Mouse (Mus musculus) hindbrain, embryonic 12.5 days (tissue): Measurements from ENCODE around the gene Spam1. TPM values are rescaled to one million over a fixed set of nuclear protein-coding genes. Genes with fewer than 3 reads are reported as not detected.

Experiments
- ATAC-seq: fragments of 200-750 bp; cut with Nextera tagmentation; 2 replicates; pipeline ENCODE4 v1.8.0; 2017; ENCODE audit warnings: moderate TSS enrichment; ENCODE audit not compliant: low FRiP score
- H3K27ac ChIP-seq: fragments of 300-500 bp; sonication (generic); 2 replicates; pipeline ENCODE4 v1.5.1; 2016; ENCODE audit warnings: mild to moderate bottlenecking
- H3K27me3 ChIP-seq: fragments of 300-500 bp; sonication (generic); 2 replicates; pipeline ENCODE4 v1.6.1; 2016; ENCODE audit warnings: mild to moderate bottlenecking
- H3K36me3 ChIP-seq: fragments of 300-500 bp; sonication (generic); 2 replicates; pipeline ENCODE4 v1.6.1; 2016; ENCODE audit warnings: mild to moderate bottlenecking
- H3K4me1 ChIP-seq: fragments of 300-500 bp; sonication (generic); 2 replicates; pipeline ENCODE4 v1.6.1; 2016
- H3K4me2 ChIP-seq: fragments of 300-500 bp; sonication (generic); replicated peaks from 2 replicates; pipeline ENCODE4 v1.6.1; 2016; ENCODE audit warnings: mild to moderate bottlenecking
- H3K4me3 ChIP-seq: fragments of 300-500 bp; sonication (generic); 2 replicates; pipeline ENCODE4 v1.5.1; 2016; ENCODE audit warnings: mild to moderate bottlenecking
- H3K9ac ChIP-seq: fragments of 300-500 bp; sonication (generic); 2 replicates; pipeline ENCODE4 v1.6.1; 2016; ENCODE audit warnings: mild to moderate bottlenecking, moderate library complexity
- H3K9me3 ChIP-seq: fragments of 300-500 bp; sonication (generic); replicated peaks from 2 replicates; pipeline ENCODE4 v1.6.1; 2016; ENCODE audit warnings: mild to moderate bottlenecking
- WGBS: fragments of 180-500 bp; shearing (Covaris S2); methylation state at CpG from one replicate; pipeline ENCODE4 v1.1.7; 2016; 5-methylcytosine and 5-hydroxymethylcytosine counted together
- polyA plus RNA-seq: library from polyadenylated mRNA; unstranded; fragments of >200 nt; fragmentation: Nextera tagmentation; extraction: Ambion mirVana; gene quantifications from 2 replicates; pipeline ENCODE4 v1.2.1, GENCODE M21; 2016

The Spam1 gene
- not detected in 2 replicates for polyA plus RNA-seq

GRCm38 (mm10) chr6:24790888-24791287, at the start of gene Spam1:
TSS of gene Spam1 (plus strand) at chr6:24791188.
- Histone ChIP-seq H3K4me2 (no peak within 1 kb of the TSS), H3K27me3 (no peaks in the 10 kb centered on the region), H3K4me1 (no peaks in the 10 kb centered on the region), H3K4me3 (no peak within 1 kb of the TSS), H3K9ac (no peak within 1 kb of the TSS), H3K9me3 (no peaks in the 10 kb centered on the region), H3K36me3 (no peaks in the 10 kb centered on the region), H3K27ac (no peak within 1 kb of the TSS)
- ATAC-seq: no peak

- ATAC-seq: no peak
Observed at GRCm38 (mm10) chr6:24748029-24748428, 43.0 kb upstream of the Spam1 start, which contains the start of gene Hyal4. TSS of gene Hyal4 (plus strand) at chr6:24748329.

GRCm38 (mm10) chr6:24759281-24759680, 31.7 kb upstream of the Spam1 start:
- Histone ChIP-seq H3K27me3 (no peaks in the 10 kb centered on the region), H3K4me1 (no peaks in the 10 kb centered on the region), H3K4me3 (no peak overlapping the region), H3K9ac (no peak overlapping the region), H3K4me2 (no peak overlapping the region), H3K9me3 (no peaks in the 10 kb centered on the region), H3K27ac (no peak overlapping the region), H3K36me3 (no peaks in the 10 kb centered on the region)
- 92% methylated on average over 3 of the region's 3 CpGs for WGBS
- no peak for ATAC-seq

More at GRCm38 (mm10) chr6:24748029-24748428, 43.0 kb upstream of the Spam1 start, which contains the start of gene Hyal4:
- Histone ChIP-seq H3K27me3 (no peaks in the 10 kb centered on the region), H3K4me1 (no peaks in the 10 kb centered on the region), H3K9ac (no peak within 1 kb of the TSS), H3K27ac (no peak within 1 kb of the TSS), H3K36me3 (no peaks in the 10 kb centered on the region), H3K9me3 (no peaks in the 10 kb centered on the region), H3K4me3 (no peak within 1 kb of the TSS), H3K4me2 (no peak within 1 kb of the TSS)
- WGBS: 84% methylated on average over 4 of the region's 4 CpGs

GRCm38 (mm10) chr6:24766261-24766660, 24.7 kb upstream of the Spam1 start:
- Histone ChIP-seq H3K9ac (no peak overlapping the region), H3K4me2 (no peak overlapping the region), H3K27ac (no peak overlapping the region), H3K4me3 (no peak overlapping the region), H3K9me3 (no peaks in the 10 kb centered on the region), H3K27me3 (no peaks in the 10 kb centered on the region), H3K36me3 (no peaks in the 10 kb centered on the region), H3K4me1 (no peaks in the 10 kb centered on the region)
- no peak for ATAC-seq
- 88% methylated on average over 2 of the region's 2 CpGs for WGBS

GRCm38 (mm10) chr6:24779182-24779581, 11.8 kb upstream of the Spam1 start:
- Histone ChIP-seq H3K9me3 (no peaks in the 10 kb centered on the region), H3K4me3 (no peak overlapping the region), H3K36me3 (no peaks in the 10 kb centered on the region), H3K4me2 (no peak overlapping the region), H3K27me3 (no peaks in the 10 kb centered on the region), H3K9ac (no peak overlapping the region), H3K27ac (no peak overlapping the region), H3K4me1 (no peaks in the 10 kb centered on the region)
- no peak for ATAC-seq
- 66% methylated on average over 2 of the region's 2 CpGs for WGBS

GRCm38 (mm10) chr6:24822070-24822469, 31.1 kb downstream of the Spam1 start:
- ATAC-seq: no peak
- Histone ChIP-seq H3K9ac (no peak overlapping the region), H3K9me3 (no peaks in the 10 kb centered on the region), H3K27ac (no peak overlapping the region), H3K27me3 (no peaks in the 10 kb centered on the region), H3K4me2 (no peak overlapping the region), H3K4me3 (no peak overlapping the region), H3K36me3 (no peaks in the 10 kb centered on the region), H3K4me1 (no peaks in the 10 kb centered on the region)
- WGBS: 49% methylated on average over 2 of the region's 2 CpGs

Other genes starting within 250 kb of the Spam1 start
- not detected in 2 replicates for gene Lmod2, start 193.4 kb upstream of the Spam1 start, polyA plus RNA-seq
- 78.9 and 82.3 TPM in 2 replicates for gene Wasl, start 126.2 kb upstream of the Spam1 start, polyA plus RNA-seq
- gene Hyal6, start 57.9 kb upstream of the Spam1 start, polyA plus RNA-seq: not detected in 2 replicates
- not detected in 2 replicates for gene Hyal4, start 42.9 kb upstream of the Spam1 start, polyA plus RNA-seq
- gene Hyal5, start 66.8 kb downstream of the Spam1 start, polyA plus RNA-seq: not detected in 2 replicates
- 1.6 and 1.7 TPM in 2 replicates for gene Tmem229a, start 165.1 kb downstream of the Spam1 start, polyA plus RNA-seq